Mouse (Mus musculus) adrenal gland, adult 8-10 months (tissue): ENCODE results near the gene Dnajb2. TPM values are rescaled to one million over a fixed set of nuclear protein-coding genes. Genes with fewer than 3 reads are reported as not detected.

Source experiments
- DNase-seq: peaks from one replicate; pipeline ENCODE4 v3.0.0; 2022
- total RNA-seq, 4 experiments: library from RNA; stranded (reverse); gene quantifications; 2 replicates each; pipeline ENCODE4 v1.2.4; 2022

The Dnajb2 gene
- total RNA-seq, 4 experiments from 2014 or later = 85.7 to 111 (median 108) TPM

GRCm38 (mm10) chr1:75251112-75251970, 15.1 kb downstream of the Dnajb2 start:
- DNase-seq = peak; percentile 65

- no peak for DNase-seq
These were observed 16.1 kb downstream of the Dnajb2 start for GRCm38 (mm10) chr1:75252308-75252707.

GRCm38 (mm10) chr1:75253029-75253428, 16.8 kb downstream of the Dnajb2 start:
- no peak for DNase-seq

- DNase-seq = no peak
These were observed 17.8 kb downstream of the Dnajb2 start for GRCm38 (mm10) chr1:75253849-75254624.

GRCm38 (mm10) chr1:75254625-75255013, 18.4 kb downstream of the Dnajb2 start:
- DNase-seq = no peak

GRCm38 (mm10) chr1:75255516-75256046, 19.4 kb downstream of the Dnajb2 start:
- DNase-seq = no peak

GRCm38 (mm10) chr1:75261278-75261677, 25.1 kb downstream of the Dnajb2 start:
- DNase-seq = no peak

- no peak for DNase-seq
These were observed 27.1 kb downstream of the Dnajb2 start for GRCm38 (mm10) chr1:75262969-75263951.

- DNase-seq = no peak
These were observed 28.1 kb downstream of the Dnajb2 start, which contains the start of gene Ptprn for GRCm38 (mm10) chr1:75264091-75264880. Gene Ptprn (minus strand): TSS chr1:75264502.

- no peak for DNase-seq
These were observed 41.3 kb downstream of the Dnajb2 start for GRCm38 (mm10) chr1:75277195-75278188.

- DNase-seq = no peak
These were observed 42.0 kb downstream of the Dnajb2 start, which contains the start of gene Resp18 for GRCm38 (mm10) chr1:75278228-75278627. Gene Resp18 (minus strand): TSS chr1:75278415.

- no peak for DNase-seq
These were observed 46.8 kb downstream of the Dnajb2 start for GRCm38 (mm10) chr1:75283017-75283416.

- no peak for DNase-seq
These were observed 48.7 kb downstream of the Dnajb2 start for GRCm38 (mm10) chr1:75284911-75285310.

GRCm38 (mm10) chr1:75289376-75289775, 53.2 kb downstream of the Dnajb2 start:
- no peak for DNase-seq

- no peak for DNase-seq
These were observed 53.8 kb downstream of the Dnajb2 start for GRCm38 (mm10) chr1:75289888-75290431.

GRCm38 (mm10) chr1:75290582-75290981, 54.4 kb downstream of the Dnajb2 start:
- no peak for DNase-seq

- DNase-seq = no peak
These were observed 55.1 kb downstream of the Dnajb2 start for GRCm38 (mm10) chr1:75291321-75291720.

GRCm38 (mm10) chr1:75292476-75293330, 56.5 kb downstream of the Dnajb2 start:
- DNase-seq = no peak
